Mouse (Mus musculus): Measurements from ENCODE around the gene Cldn34a.
"Not testable (repeated sequence)": the region's sequence is repeated elsewhere in the genome, so short reads cannot be mapped to it uniquely, and the experiment has no call there.

Cldn34a gene

DNA sequence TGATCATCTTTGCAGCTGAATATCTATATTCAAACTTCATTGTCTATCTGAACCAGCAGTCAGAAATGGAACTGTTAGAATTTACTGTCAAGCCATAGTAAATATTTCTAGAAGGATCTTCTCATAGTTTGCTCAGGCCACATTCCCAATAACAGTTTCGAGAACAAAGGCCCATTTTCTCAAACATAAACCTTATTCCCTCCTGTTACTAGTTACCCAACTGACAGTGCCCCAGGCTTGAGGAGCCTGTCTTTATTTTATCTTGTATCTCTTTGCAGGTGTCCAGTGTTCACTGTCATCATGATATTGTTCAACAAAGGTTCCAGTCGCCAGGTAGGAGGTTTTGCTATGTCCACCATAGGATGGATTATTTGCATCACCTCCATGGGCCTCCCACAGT is at the start of gene Cldn34a:
Gene Cldn34a (plus strand): TSS at position 301 of the 400 bp plus-strand sequence.
- DNase-seq, result no peak

GRCm38 (mm10) chrX:152518611-152519010 is 44.5 kb upstream of the Cldn34a start:
- not testable (repeated sequence) for DNase-seq

GRCm38 (mm10) chrX:152545736-152546135 is 17.4 kb upstream of the Cldn34a start:
- no peak for DNase-seq

- no peak for DNase-seq
Measured at GRCm38 (mm10) chrX:152548180-152548579, 15.0 kb upstream of the Cldn34a start.

DNA sequence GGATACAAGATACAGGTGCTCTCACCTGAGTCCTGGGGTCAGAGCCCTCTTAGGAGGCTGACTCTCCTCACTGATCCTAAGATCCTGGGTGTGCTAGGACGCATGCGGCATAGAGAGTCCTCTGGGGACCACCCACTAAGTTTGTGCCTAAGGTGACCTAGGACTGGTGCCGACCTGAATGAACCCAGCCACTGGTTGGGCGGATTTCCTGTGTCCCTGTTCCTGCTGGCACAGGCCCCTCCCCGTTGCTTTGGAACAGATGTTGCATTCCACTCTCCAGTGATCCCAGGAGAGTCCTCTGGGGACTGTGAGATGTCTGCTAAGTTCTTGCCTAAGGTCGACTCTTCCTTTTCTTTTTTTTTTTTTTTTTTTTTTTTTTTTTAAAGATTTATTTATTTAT is 5.7 kb upstream of the Cldn34a start:
- no peak for DNase-seq

Measured in spleen, adult 18-20 months (tissue).